Mouse (Mus musculus) heart, adult 2 months (tissue): ENCODE measurements around the gene Usp54.

ENCODE experiments used
- CTCF ChIP-seq: fragments of 200-600 bp; IDR thresholded peaks from 2 replicates; pipeline ENCODE4 v1.8.1; 2022; ENCODE audit warnings: antibody characterized with exemption, mild to moderate bottlenecking, moderate library complexity
- EP300 ChIP-seq: fragments of 200-500 bp; IDR thresholded peaks from 2 replicates; pipeline ENCODE4 v1.6.1; 2011; ENCODE audit warnings: low read depth, low read length, control low read depth; ENCODE audit not compliant: insufficient read depth
- POLR2A ChIP-seq: fragments of 200-500 bp; IDR thresholded peaks from 2 replicates; pipeline ENCODE4 v1.6.1; 2011; ENCODE audit warnings: mild to moderate bottlenecking, low read depth, low read length, control low read depth; ENCODE audit not compliant: insufficient read depth

GRCm38 (mm10) chr14:20595781-20596180, 45.1 kb downstream of the Usp54 start:
- no peak for TF ChIP-seq CTCF
- no peak for TF ChIP-seq POLR2A
- no peak for TF ChIP-seq EP300
